Mouse (Mus musculus) cerebellum, adult (tissue): ENCODE measurements around the gene Dcp1b.

Experiments
- ATAC-seq: cut with Nextera tagmentation; 2 replicates; pipeline ENCODE4 v1.9.2; 2017; ENCODE audit warnings: mild to moderate bottlenecking, moderate library complexity, mixed read lengths; ENCODE audit not compliant: insufficient number of reproducible peaks, low FRiP score, low TSS enrichment

Dcp1b gene

GRCm38 (mm10) chr6:119175078-119175853 lies at the start of gene Dcp1b:
TSS of gene Dcp1b (plus strand) at chr6:119175253.
- peak; percentile 94 for ATAC-seq

GRCm38 (mm10) chr6:119126991-119127390 lies 48.1 kb upstream of the Dcp1b start:
- ATAC-seq, result no peak

DNA sequence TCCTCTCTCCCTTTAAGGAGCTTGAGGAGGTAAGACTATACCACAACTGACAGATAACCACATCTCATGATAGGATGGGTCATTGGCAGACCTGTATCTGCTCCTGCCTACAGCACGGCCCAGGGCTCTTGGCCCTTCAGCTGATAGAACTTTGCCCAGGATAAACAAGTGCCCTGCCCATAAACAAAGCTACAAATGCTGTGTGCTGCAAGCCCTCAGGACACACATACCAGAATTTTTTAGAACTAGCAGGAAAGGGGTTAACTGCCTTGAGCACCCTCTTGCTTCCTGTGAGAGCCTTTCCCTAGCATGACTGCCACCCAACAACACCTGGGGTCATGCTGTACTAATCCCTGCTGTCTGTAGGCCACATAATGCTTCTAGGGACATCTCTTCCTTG lies 47.0 kb upstream of the Dcp1b start:
- ATAC-seq, result no peak

- no peak for ATAC-seq
Measured at GRCm38 (mm10) chr6:119128521-119128920, 46.5 kb upstream of the Dcp1b start.

GRCm38 (mm10) chr6:119129664-119130063 lies 45.4 kb upstream of the Dcp1b start:
- ATAC-seq, result no peak

- no peak for ATAC-seq
Measured at GRCm38 (mm10) chr6:119132111-119132735, 42.8 kb upstream of the Dcp1b start.

- no peak for ATAC-seq
Measured at GRCm38 (mm10) chr6:119132863-119133262, 42.2 kb upstream of the Dcp1b start.

DNA sequence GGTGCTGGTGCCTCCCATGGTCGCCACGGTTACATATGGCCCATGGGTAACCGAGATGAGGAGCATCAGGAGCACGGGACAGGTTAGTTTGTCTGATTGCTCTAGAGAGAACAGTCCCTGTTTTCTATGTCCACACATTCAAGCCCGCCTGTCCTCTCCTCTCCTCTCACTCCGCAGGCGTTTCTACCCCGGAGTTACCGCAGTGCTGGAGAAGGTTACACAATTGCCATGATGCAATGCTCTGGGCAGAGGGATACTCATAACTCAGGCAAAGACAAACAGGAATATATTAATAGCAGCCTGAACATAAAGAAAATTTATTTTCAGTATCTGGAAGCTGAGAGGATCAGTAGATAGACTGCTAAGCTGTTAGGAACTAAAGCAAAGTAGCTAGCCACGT lies 37.3 kb upstream of the Dcp1b start:
- ATAC-seq, result no peak

DNA sequence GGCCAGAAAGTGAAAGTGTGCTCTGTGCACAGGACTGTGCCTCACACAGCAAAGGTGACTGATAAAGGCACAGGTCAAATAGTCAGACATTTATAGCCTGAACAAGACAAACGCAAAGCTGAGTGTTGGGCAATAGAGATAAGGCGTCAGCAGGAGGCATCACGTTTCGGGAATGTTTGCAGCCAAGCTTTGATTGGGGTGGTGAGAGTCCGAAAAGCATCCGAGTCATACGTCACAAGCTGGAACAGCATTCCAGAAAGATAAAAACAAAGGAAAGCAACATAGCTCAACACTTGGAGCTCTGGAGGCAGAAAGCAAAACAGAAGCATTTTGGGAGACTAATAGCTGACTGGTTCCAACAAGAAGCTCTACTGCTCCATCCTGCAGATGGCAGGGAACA lies 35.5 kb upstream of the Dcp1b start:
- no peak for ATAC-seq

- ATAC-seq, result no peak
Measured at GRCm38 (mm10) chr6:119145109-119145508, 29.9 kb upstream of the Dcp1b start.

- ATAC-seq, result no peak
Measured at GRCm38 (mm10) chr6:119165677-119166076, 9.4 kb upstream of the Dcp1b start.

GRCm38 (mm10) chr6:119174307-119175074 lies 562 bp upstream of the Dcp1b start:
- ATAC-seq, result no peak

DNA sequence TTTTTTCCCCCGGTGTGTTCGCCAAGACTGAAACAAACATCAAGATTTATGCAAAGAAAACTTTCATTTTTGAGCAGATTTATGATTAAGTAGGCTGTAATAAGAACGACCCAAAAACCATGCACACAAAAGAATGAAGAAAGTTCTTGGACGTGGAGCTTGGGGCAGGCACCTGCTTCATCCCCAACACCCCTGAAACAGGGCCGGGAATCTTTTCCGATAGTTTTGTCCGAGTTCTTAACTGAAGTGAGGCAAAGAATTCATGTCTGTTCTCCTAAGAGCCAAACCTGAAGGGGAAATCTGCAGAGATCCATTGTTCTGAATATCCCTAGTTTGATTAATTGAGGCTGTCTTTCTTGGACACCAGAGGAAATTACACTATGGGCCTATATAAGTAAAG lies 1.1 kb downstream of the Dcp1b start:
- ATAC-seq, result no peak

- no peak for ATAC-seq
Measured at GRCm38 (mm10) chr6:119177101-119177500, 2.0 kb downstream of the Dcp1b start.

GRCm38 (mm10) chr6:119180188-119180587 lies 5.1 kb downstream of the Dcp1b start:
- no peak for ATAC-seq

DNA sequence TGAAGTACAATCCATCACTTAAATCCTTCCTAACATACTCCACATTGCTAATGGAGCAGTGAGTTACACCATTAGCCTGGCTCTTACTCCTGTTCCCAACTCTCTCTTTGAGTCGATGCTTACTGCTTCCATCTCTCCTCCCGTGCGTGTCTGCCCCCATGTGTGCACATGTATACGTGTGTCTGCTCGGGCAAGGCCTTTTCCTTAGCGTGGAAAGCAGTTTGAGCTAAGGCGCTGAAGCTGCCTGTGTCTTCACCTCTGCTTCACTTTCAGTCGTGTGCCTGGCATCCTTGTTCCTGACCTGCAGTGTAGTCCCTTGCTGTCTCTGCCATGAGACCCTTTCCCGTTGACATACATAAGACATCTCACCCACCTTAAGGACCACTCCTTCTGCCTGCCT lies 7.2 kb downstream of the Dcp1b start:
- no peak for ATAC-seq

DNA sequence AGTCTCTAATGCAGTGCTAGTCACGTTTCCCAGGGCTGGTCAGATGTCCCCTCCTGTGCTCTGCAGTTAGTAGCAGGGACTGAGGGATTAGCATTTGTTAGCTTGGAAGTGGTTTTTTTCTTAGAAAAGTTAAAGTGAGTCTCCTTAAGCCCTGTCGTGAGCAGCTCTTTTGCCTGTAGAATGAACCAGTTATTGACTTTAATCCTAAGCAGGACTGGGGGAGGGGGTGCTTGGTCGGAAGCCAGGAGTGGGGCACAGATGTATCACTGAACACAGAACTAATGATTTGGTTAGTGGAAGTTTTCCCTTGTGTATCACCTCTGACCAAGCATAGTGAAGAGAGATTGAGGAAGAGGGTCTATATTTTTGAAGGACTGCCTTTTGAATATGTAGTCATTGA lies 8.7 kb downstream of the Dcp1b start:
- ATAC-seq, result no peak

DNA sequence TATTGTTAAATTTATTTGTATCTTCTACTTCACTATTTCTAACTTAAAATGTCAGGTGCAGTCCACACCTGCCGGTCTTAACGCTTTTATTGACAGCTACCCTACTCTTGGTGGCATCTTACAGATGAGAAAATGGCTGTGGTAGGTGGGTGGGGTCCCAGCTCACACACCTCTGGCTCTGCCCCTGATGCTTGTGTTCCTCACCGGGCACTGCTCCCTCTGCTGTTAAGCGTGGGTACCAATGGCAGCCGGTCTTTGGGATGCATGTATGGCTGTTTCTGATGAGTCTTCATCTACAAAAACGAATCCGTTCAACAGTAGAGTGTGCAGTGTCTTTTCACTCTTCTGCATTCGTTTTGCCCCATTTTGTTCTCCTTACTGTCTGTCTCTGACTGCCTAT lies 11.6 kb downstream of the Dcp1b start:
- ATAC-seq, result no peak

GRCm38 (mm10) chr6:119187631-119188030 lies 12.6 kb downstream of the Dcp1b start:
- ATAC-seq, result no peak

DNA sequence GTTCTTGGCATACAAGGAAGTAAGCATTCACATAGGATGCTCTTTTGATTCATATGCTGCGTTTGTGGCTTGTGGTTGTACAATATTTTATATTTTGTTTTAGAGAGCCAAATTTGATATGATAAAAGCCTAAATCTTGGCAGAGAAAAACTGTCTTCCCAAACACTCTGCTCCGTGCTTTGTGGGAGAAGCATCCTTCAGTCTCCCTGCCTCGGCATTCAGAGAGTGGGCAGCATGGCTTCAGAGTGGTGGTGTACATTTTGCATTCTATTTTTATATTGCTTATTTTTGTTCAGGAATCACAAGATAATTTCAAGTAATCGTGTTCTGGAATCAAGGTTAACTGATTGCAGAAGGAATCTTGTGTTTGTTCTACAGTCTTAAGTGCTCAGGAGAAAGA lies 16.4 kb downstream of the Dcp1b start:
- ATAC-seq, result no peak

DNA sequence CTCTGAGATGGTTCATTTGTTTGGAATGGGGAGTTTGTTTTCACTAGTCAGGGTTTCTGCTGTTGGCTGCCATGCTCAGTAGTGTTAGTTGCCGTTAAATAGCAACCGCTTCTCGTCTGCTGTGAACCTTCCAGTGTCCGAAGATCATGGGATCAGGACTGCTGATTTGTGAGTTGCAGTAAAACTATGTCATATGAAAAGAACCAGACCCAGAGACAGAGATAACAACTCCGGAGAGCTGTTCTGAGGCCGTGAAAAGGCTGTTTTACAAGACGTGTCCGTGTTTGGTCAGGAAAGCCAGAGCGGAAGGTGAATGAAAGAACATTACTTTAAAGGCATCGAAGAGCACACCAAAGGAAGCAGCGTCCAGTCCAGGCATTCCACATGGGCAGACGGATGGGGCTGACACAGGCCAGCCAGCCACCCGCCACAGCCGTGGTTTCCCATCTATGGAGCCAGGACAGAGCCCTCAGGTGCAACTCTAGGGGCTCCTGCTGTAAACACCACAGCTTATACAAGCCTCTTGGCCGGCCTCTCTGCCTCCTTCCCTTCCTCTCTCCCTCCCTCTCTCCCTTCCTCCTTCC lies 18.6 kb downstream of the Dcp1b start:
- ATAC-seq, result no peak
